16 mouse cellular contexts compared by ENCODE assay signal in the genomic region with DNA sequence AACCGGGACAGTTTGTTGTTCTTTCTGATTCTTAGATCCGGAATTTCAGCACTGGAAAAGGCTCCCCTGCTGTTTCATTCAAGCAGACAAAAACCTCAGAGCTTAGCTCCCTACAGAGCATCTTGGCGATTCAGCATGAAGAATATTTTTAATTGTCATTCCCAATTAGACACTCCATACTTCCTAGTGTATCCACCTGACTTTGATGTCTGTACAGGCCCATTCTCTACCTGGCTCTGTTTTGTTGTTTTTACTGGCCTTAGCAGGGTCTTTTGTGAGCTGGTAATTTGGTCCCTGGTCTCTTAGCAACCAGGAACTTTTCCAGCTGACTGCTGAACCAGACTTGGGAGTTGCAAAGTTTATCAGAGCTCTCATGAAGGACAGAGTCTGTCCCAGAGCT. TPM values are rescaled to one million over a fixed set of nuclear protein-coding genes. Genes with fewer than 3 reads are reported as not detected.
DNase-seq lines count a peak whose midpoint lies in the region; ATAC-seq and TF ChIP-seq lines count a peak whose summit lies in the region.
"Had no signal": no experiment of that assay in that cellular context is flagged by ENCODE, and none has a peak within 500 bp of the region (broad histone marks: within the 10 kb centered on the region; RNA-seq: fewer than 3 reads in every experiment).

No protein-coding gene starts in this region.

- H3K79me2 ChIP-seq in heart, adult 2 months (replicated peaks; ENCODE audit: control insufficient read depth, insufficient read depth, low read length), result no peaks in the 10 kb centered on the region

- H3K36me3 ChIP-seq in heart, embryonic 12.5 days, result no peaks in the 10 kb centered on the region
- H3K36me3 ChIP-seq in heart, adult 2 months (ENCODE audit: control insufficient read depth, insufficient read depth, low read length), result no peaks in the 10 kb centered on the region
- no peaks in the 10 kb centered on the region for H3K36me3 ChIP-seq in hindbrain, postnatal 0 days (ENCODE audit: insufficient read depth, low read length)
- H3K36me3 ChIP-seq: kidney, embryonic 15.5 days had no signal

- no peaks in the 10 kb centered on the region for H3K9me3 ChIP-seq in heart, embryonic 12.5 days (replicated peaks)
- H3K9me3 ChIP-seq in hindbrain, postnatal 0 days (ENCODE audit: low read length), result no peaks in the 10 kb centered on the region
- H3K9me3 ChIP-seq: kidney, embryonic 15.5 days had no signal

- peaks cover 11% of the 10 kb centered on the region for H3K4me1 ChIP-seq in heart, embryonic 12.5 days (replicated peaks)
- peaks cover 4% of the 10 kb centered on the region; the same call in 1 of the 2 replicates for H3K4me1 ChIP-seq in heart, adult 2 months (ENCODE audit: control insufficient read depth, insufficient read depth, low read length)
- H3K4me1 ChIP-seq in hindbrain, postnatal 0 days (ENCODE audit: insufficient read depth, low read length), result peaks cover 14% of the 10 kb centered on the region

- H3K4me3 ChIP-seq in heart, embryonic 12.5 days, result no peak overlapping the region
- no peak overlapping the region for H3K4me3 ChIP-seq in heart, adult 2 months
- no peak overlapping the region for H3K4me3 ChIP-seq in hindbrain, postnatal 0 days (ENCODE audit: low read length)
- H3K4me3 ChIP-seq: erythroblast, embryonic 14.5 days; kidney, embryonic 15.5 days had no signal

- TF ChIP-seq EP300 in heart, adult 2 months (IDR thresholded peaks at IDR 0.05; ENCODE audit: insufficient read depth, low read depth, low read length), result no peak

- 0 out of 2 replicates have a peak overlapping the region, but pooled peaks have one; percentile 67 for H3K27ac ChIP-seq in heart, embryonic 12.5 days (ENCODE audit: poor library complexity, severe bottlenecking)
- no peak overlapping the region for H3K27ac ChIP-seq in heart, adult 2 months
- 0 out of 2 replicates have a peak overlapping the region, but pooled peaks have one; percentile 20 for H3K27ac ChIP-seq in hindbrain, postnatal 0 days
- H3K27ac ChIP-seq: kidney, embryonic 15.5 days had no signal

- no peak for TF ChIP-seq CTCF in heart, adult 2 months (IDR thresholded peaks at IDR 0.05)
- no peak for TF ChIP-seq CTCF in hindbrain, postnatal 0 days (IDR thresholded peaks at IDR 0.05; ENCODE audit: low read depth)

- no peak overlapping the region for H3K4me2 ChIP-seq in heart, embryonic 12.5 days
- no peak overlapping the region for H3K4me2 ChIP-seq in hindbrain, postnatal 0 days (ENCODE audit: low read depth, low read length)
- H3K4me2 ChIP-seq: kidney, embryonic 15.5 days had no signal

- peak; percentile 7; the same call in 1 of the 2 replicates for ATAC-seq in heart, embryonic 12.5 days (ENCODE audit: insufficient number of reproducible peaks, low FRiP score)
- ATAC-seq in hindbrain, postnatal 0 days, result 0 out of 2 replicates have a peak, but pooled peaks have one; percentile 7

- DNase-seq in heart, adult 2 months, result no peak
- peak; percentile 32 for DNase-seq in ES-CJ7 (ENCODE audit: low read depth, low spot score)
- DNase-seq in embryo, embryonic 11 days, result peak; percentile 29
- DNase-seq in hindbrain, postnatal 0 days (ENCODE audit: low spot score), result peak; percentile 60
- DNase-seq in cerebellum, adult 9-10 months, result no peak
- DNase-seq in ovary, adult 18-20 months (ENCODE audit: low spot score), result no peak
- no peak for DNase-seq in kidney, postnatal 4 days
- DNase-seq: B cell, adult 2 months; gastrocnemius, postnatal 25 days; left cerebral cortex, postnatal 4 days; lung, postnatal 4 days; thymus, postnatal 4 days had no signal

- H3K27me3 ChIP-seq in heart, embryonic 12.5 days (replicated peaks), result no peaks in the 10 kb centered on the region
- no peaks in the 10 kb centered on the region; the same call in 1 of the 2 replicates for H3K27me3 ChIP-seq in heart, adult 2 months (ENCODE audit: control insufficient read depth, insufficient read depth, low read length)
- H3K27me3 ChIP-seq in hindbrain, postnatal 0 days (ENCODE audit: insufficient read depth, low read length), result no peaks in the 10 kb centered on the region
- H3K27me3 ChIP-seq: kidney, embryonic 15.5 days had no signal

- WGBS in heart, embryonic 12.5 days, result 27% methylated on average over 3 of the region's 3 CpGs
- 30% methylated on average over 3 of the region's 3 CpGs for WGBS in heart, adult 2 months
- WGBS in hindbrain, postnatal 0 days, result 7% methylated on average over 3 of the region's 3 CpGs

- intact Hi-C loops in heart, adult 2 months (cut with DNase I), result no loop called here

- no peak overlapping the region for H3K9ac ChIP-seq in heart, embryonic 12.5 days
- H3K9ac ChIP-seq in heart, adult 2 months (ENCODE audit: low read depth, low read length), result no peak overlapping the region
- no peak overlapping the region for H3K9ac ChIP-seq in hindbrain, postnatal 0 days (replicated peaks; ENCODE audit: low read length)
- H3K9ac ChIP-seq: kidney, embryonic 15.5 days had no signal

- TF ChIP-seq POLR2A in heart, adult 2 months (IDR thresholded peaks at IDR 0.05; ENCODE audit: insufficient read depth, low read depth, low read length), result no peak

RNA-seq across cellular contexts. Expression of gene Unc5cl, which starts 50.3 kb away (rescaled TPM):
- polyA plus RNA-seq in heart, embryonic 12.5 days (2016; fragmentation: Nextera tagmentation; extraction: Ambion mirVana), result 0.09 and 0.36 TPM in 2 replicates
- under 1 TPM; 0.23 to 0.27 TPM for total RNA-seq in heart, adult 2 months (2021)
- polyA plus RNA-seq in heart, adult 2 months (2012; rRNA removed), result 0.21 TPM in 1 of 2 replicates, not detected in the other
- 0.26 TPM in 1 of 2 replicates, not detected in the other for total RNA-seq in hindbrain, postnatal 0 days (2014; rRNA removed)
- polyA plus RNA-seq in hindbrain, postnatal 0 days (2015; fragmentation: Nextera tagmentation; extraction: Ambion mirVana), result 0.13 and 0.32 TPM in 2 replicates
- total RNA-seq: gastrocnemius, postnatal 25 days had no signal

RNA-seq across cellular contexts. Expression of gene Tspo2, which starts 53.7 kb away (rescaled TPM):
- polyA plus RNA-seq in heart, embryonic 12.5 days (2016; fragmentation: Nextera tagmentation; extraction: Ambion mirVana), result 4.5 and 5.7 TPM in 2 replicates
- 1 to 10 TPM in 1 of 2 experiments, not detected in 1; 1.9 TPM for total RNA-seq in heart, adult 2 months (2021)
- 0.82 and 5.4 TPM in 2 replicates for polyA plus RNA-seq in heart, adult 2 months (2012; rRNA removed)
- total RNA-seq in hindbrain, postnatal 0 days (2014; rRNA removed), result 0.22 and 2.0 TPM in 2 replicates
- 0.58 and 0.90 TPM in 2 replicates for polyA plus RNA-seq in hindbrain, postnatal 0 days (2015; fragmentation: Nextera tagmentation; extraction: Ambion mirVana)
- total RNA-seq: gastrocnemius, postnatal 25 days; layer of hippocampus, postnatal 10 days had no signal

Comparison
In these comparisons a context has a peak if more than half of its experiments do, and no peak if none do; other contexts are left out.
1. DNase-seq: peak in ES-CJ7 (single experiment), embryo, embryonic 11 days (single experiment) and hindbrain, postnatal 0 days (single experiment); none in heart, adult 2 months (0 of 2), cerebellum, adult 9-10 months (single experiment), ovary, adult 18-20 months (single experiment) and kidney, postnatal 4 days (0 of 2).